Mouse (Mus musculus) cerebellum, adult 11 months (tissue): ENCODE data around the gene Gm10300.

ENCODE experiments used
- DNase-seq: peaks from one replicate; pipeline ENCODE4 v3.0.0; 2022

The Gm10300 gene

GRCm38 (mm10) chr4:132051321-132052275 is 22.9 kb upstream of the Gm10300 start:
- DNase-seq, result no peak

GRCm38 (mm10) chr4:132057311-132057710 is 17.2 kb upstream of the Gm10300 start:
- DNase-seq, result no peak

- DNase-seq, result no peak
These were observed 15.0 kb upstream of the Gm10300 start for GRCm38 (mm10) chr4:132059541-132059940.

GRCm38 (mm10) chr4:132060040-132060832 is 14.3 kb upstream of the Gm10300 start:
- no peak for DNase-seq

GRCm38 (mm10) chr4:132062289-132062688 is 12.2 kb upstream of the Gm10300 start:
- no peak for DNase-seq

GRCm38 (mm10) chr4:132062934-132063884 is 11.3 kb upstream of the Gm10300 start:
- DNase-seq, result no peak

GRCm38 (mm10) chr4:132064550-132064949 is 9.9 kb upstream of the Gm10300 start:
- DNase-seq, result no peak

GRCm38 (mm10) chr4:132065578-132065977 is 8.9 kb upstream of the Gm10300 start:
- DNase-seq, result no peak

GRCm38 (mm10) chr4:132066101-132066773 is 8.3 kb upstream of the Gm10300 start:
- DNase-seq, result peak; percentile 64

- DNase-seq, result peak; percentile 50
These were observed 7.2 kb upstream of the Gm10300 start for GRCm38 (mm10) chr4:132067112-132067937.

- DNase-seq, result peak; percentile 61
These were observed 6.6 kb upstream of the Gm10300 start for GRCm38 (mm10) chr4:132067938-132068235.

- DNase-seq, result no peak
These were observed 2.8 kb upstream of the Gm10300 start for GRCm38 (mm10) chr4:132071674-132072073.

- DNase-seq, result no peak
These were observed 2.3 kb upstream of the Gm10300 start for GRCm38 (mm10) chr4:132072156-132072555.

GRCm38 (mm10) chr4:132072946-132073345 is 1.6 kb upstream of the Gm10300 start:
- DNase-seq, result no peak

GRCm38 (mm10) chr4:132074933-132075769 is 654 bp downstream of the Gm10300 start, which contains the start of gene Epb41:
TSS of gene Epb41 (minus strand) at chr4:132075321.
- peak; percentile 100 for DNase-seq

GRCm38 (mm10) chr4:132075796-132076195 is 1.3 kb downstream of the Gm10300 start:
- DNase-seq, result no peak

- DNase-seq, result no peak
These were observed 2.2 kb downstream of the Gm10300 start for GRCm38 (mm10) chr4:132076480-132077405.

- no peak for DNase-seq
These were observed 2.9 kb downstream of the Gm10300 start for GRCm38 (mm10) chr4:132077445-132077844.

- no peak for DNase-seq
These were observed 3.8 kb downstream of the Gm10300 start for GRCm38 (mm10) chr4:132078296-132078714.
